Mouse (Mus musculus) heart, postnatal 14 days (tissue): ENCODE data around the gene Slbp. TPM values are rescaled to one million over a fixed set of nuclear protein-coding genes. Genes with fewer than 3 reads are reported as not detected.
A peak's percentile ranks its signal among the peaks of the same experiment; 100 is the strongest.

Experiments used
- DNase-seq, 2 experiments: peaks; one replicate each; pipeline ENCODE4 v3.0.0; 2021 to 2022
- intact Hi-C: fragments of 180-260 bp; cut with DNase I; formaldehyde crosslinking; loops from one replicate; pipeline ENCODE4 v1.15.1; 2025
- total RNA-seq, 2 experiments: library from RNA; stranded (reverse); gene quantifications; 2 replicates each; pipeline ENCODE4 v1.2.3; 2021

Slbp gene
- total RNA-seq, 2 experiments from 2014 or later: 17.8 to 22.2 TPM

GRCm38 (mm10) chr5:33637606-33638350, 14.6 kb downstream of the Slbp start:
- no peak for DNase-seq
- intact Hi-C loops: no loop called here

GRCm38 (mm10) chr5:33635361-33635760, 17.0 kb downstream of the Slbp start:
- intact Hi-C loops: no loop called here

GRCm38 (mm10) chr5:33632526-33632925, 19.8 kb downstream of the Slbp start:
- DNase-seq: no peak
- intact Hi-C loops: no loop called here

More at GRCm38 (mm10) chr5:33635361-33635760, 17.0 kb downstream of the Slbp start:
- DNase-seq: no peak

GRCm38 (mm10) chr5:33630615-33631014, 21.8 kb downstream of the Slbp start:
- intact Hi-C loops: no loop called here
- peak in 1 of 2 experiments; percentile 28 for DNase-seq

- intact Hi-C loops: no loop called here
- DNase-seq: peak; percentile 40 to 47
Observed at GRCm38 (mm10) chr5:33630061-33630460, 22.3 kb downstream of the Slbp start.

GRCm38 (mm10) chr5:33629301-33629987, 22.9 kb downstream of the Slbp start, which contains the start of the genes Fam53a and Gm9903:
Fam53a (minus strand) TSS chr5:33629635.
Gm9903 (plus strand) TSS chr5:33629925.
- intact Hi-C loops: no loop called here
- peak; percentile 100 for DNase-seq

GRCm38 (mm10) chr5:33628820-33629300, 23.5 kb downstream of the Slbp start:
- intact Hi-C loops: no loop called here
- DNase-seq: peak in 1 of 2 experiments; percentile 59

GRCm38 (mm10) chr5:33627968-33628367, 24.4 kb downstream of the Slbp start:
- intact Hi-C loops: no loop called here
- DNase-seq: no peak

- intact Hi-C loops: no loop called here
- no peak for DNase-seq
Observed at GRCm38 (mm10) chr5:33623766-33624165, 28.6 kb downstream of the Slbp start.

- no peak for DNase-seq
- intact Hi-C loops: no loop called here
Observed at GRCm38 (mm10) chr5:33622671-33623070, 29.7 kb downstream of the Slbp start.

GRCm38 (mm10) chr5:33614391-33614790, 38.0 kb downstream of the Slbp start:
- no peak for DNase-seq
- intact Hi-C loops: no loop called here

GRCm38 (mm10) chr5:33611795-33612194, 40.6 kb downstream of the Slbp start:
- no peak for DNase-seq
- intact Hi-C loops: no loop called here

GRCm38 (mm10) chr5:33609226-33609625, 43.1 kb downstream of the Slbp start:
- intact Hi-C loops: no loop called here
- DNase-seq: no peak

GRCm38 (mm10) chr5:33607434-33607833, 44.9 kb downstream of the Slbp start:
- no peak for DNase-seq
- intact Hi-C loops: no loop called here

- intact Hi-C loops: no loop called here
- no peak for DNase-seq
Observed at GRCm38 (mm10) chr5:33606631-33607030, 45.7 kb downstream of the Slbp start.

- intact Hi-C loops: no loop called here
Observed at GRCm38 (mm10) chr5:33605314-33605713, 47.1 kb downstream of the Slbp start.

GRCm38 (mm10) chr5:33593620-33594019, 58.8 kb downstream of the Slbp start:
- DNase-seq: no peak
- intact Hi-C loops: no loop called here

More at GRCm38 (mm10) chr5:33605314-33605713, 47.1 kb downstream of the Slbp start:
- no peak for DNase-seq

- intact Hi-C loops: loop anchor here (2.0 kb wide), 1 partner anchor 195 kb away; no protein-coding TSS in a partner anchor
- DNase-seq: peak; percentile 80 to 86
Observed at GRCm38 (mm10) chr5:33589221-33589888, 63.0 kb downstream of the Slbp start.

GRCm38 (mm10) chr5:33588066-33588465, 64.3 kb downstream of the Slbp start:
- DNase-seq: no peak
- intact Hi-C loops: loop anchor here (2.0 kb wide), 1 partner anchor 193 kb away; no protein-coding TSS in a partner anchor

GRCm38 (mm10) chr5:33587498-33588058, 64.8 kb downstream of the Slbp start:
- DNase-seq: no peak
- intact Hi-C loops: loop anchor here (2.0 kb wide), 1 partner anchor 193 kb away; no protein-coding TSS in a partner anchor
